Mouse (Mus musculus): ENCODE results near the gene Lyst. TPM values are rescaled to one million over a fixed set of nuclear protein-coding genes. Genes with fewer than 3 reads are reported as not detected.

Gene Lyst
- total and polyA plus RNA-seq, 2 experiments = 2.3 to 30.3 TPM

DNA sequence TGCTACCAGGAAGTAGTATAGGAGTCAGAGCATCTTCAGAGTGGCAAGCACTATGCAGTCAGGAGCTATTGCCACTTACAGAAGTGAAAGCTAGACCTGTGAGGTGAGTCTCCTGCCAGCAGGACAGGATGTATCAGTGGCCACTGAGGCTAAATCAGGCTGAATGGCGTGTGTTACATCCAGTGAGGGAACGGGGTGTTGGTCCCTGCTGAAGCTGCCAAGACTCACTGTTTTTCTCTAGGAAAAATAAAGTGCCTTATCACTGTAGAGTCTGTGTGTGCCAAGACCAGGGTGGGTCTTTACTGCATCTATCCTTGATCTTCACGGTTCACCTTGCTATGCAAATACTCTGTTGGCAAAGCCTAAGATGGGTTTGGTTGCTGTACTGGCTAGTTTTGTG lies 228.5 kb downstream of the Lyst start:
- Histone ChIP-seq H3K27me3 (ENCODE audit: control insufficient read depth, insufficient read depth, low read length) (no peaks in the 10 kb centered on the region), H3K36me3 (ENCODE audit: control insufficient read depth, insufficient read depth, low read length) (no peaks in the 10 kb centered on the region), H3K4me1 (ENCODE audit: control insufficient read depth, insufficient read depth, low read length) (no peaks in the 10 kb centered on the region), H3K4me3 (ENCODE audit: insufficient read depth, low read depth, low read length) (no peak overlapping the region), H3K9ac (ENCODE audit: low read depth, low read length) (no peak overlapping the region), H3K79me2 (ENCODE audit: control insufficient read depth, insufficient read depth, low read length) (no peaks in the 10 kb centered on the region), H3K27ac (replicated peaks; ENCODE audit: insufficient read depth, low read depth, low read length) (no peak overlapping the region)
- DNase-seq (ENCODE audit: extremely low read depth, low read depth, low spot score) = no peak
- TF ChIP-seq POLR2A (IDR thresholded peaks at IDR 0.05; ENCODE audit: extremely low read depth, insufficient read depth, low read length) (no peak), CTCF (IDR thresholded peaks at IDR 0.05; ENCODE audit: low read depth, low read length) (no peak)
- 80% methylated on average over 3 of the region's 3 CpGs for WGBS

DNA sequence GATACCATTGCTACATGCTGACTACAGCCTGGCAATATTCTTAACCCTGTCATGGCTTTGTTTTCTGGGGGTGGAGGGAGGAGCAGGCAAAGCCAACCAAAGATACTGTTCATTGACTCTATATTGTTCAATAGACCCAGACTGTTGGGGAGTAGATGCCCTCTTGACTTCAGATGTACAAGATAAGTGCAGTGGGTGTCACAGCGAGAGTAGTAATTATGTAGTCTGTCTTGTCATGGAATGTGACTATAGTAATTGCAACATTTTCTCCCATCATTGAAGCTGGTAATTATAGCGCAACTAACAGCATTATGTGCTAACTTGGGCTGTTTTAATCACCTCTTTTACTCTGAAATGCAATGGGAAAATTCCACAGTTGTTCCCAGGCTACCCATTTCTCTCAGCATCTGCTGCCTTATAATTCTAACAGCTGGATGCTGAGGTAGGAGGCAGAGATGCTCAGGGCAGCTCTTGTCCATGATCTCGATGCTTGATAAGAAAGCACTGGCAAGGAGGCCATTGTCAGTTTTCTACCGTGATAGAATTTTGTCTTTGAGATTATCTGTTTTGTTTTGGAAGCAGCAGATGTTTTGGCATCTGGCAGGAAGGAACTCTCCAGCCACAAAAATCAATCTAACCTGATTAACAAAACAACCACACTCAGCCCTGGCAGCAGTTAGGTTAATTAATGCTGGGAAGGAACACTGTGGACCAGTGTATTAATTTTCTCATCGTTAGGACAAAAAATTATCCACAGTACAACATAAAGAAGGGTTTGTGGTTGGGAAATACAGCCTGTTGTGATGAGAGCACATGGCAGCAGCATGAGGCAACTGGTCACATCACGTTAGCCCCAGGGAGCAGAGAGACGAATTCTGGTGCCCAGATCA lies 230.3 kb downstream of the Lyst start:
- Histone ChIP-seq H3K36me3 (ENCODE audit: control insufficient read depth, insufficient read depth, low read length) (no peaks in the 10 kb centered on the region), H3K27me3 (ENCODE audit: control insufficient read depth, insufficient read depth, low read length) (no peaks in the 10 kb centered on the region), H3K79me2 (ENCODE audit: control insufficient read depth, insufficient read depth, low read length) (no peaks in the 10 kb centered on the region), H3K9ac (ENCODE audit: low read depth, low read length) (no peak overlapping the region), H3K4me3 (ENCODE audit: insufficient read depth, low read depth, low read length) (no peak overlapping the region), H3K27ac (replicated peaks; ENCODE audit: insufficient read depth, low read depth, low read length) (no peak overlapping the region), H3K4me1 (ENCODE audit: control insufficient read depth, insufficient read depth, low read length) (no peaks in the 10 kb centered on the region)
- DNase-seq (ENCODE audit: extremely low read depth, low read depth, low spot score) = no peak
- WGBS = 78% methylated on average over 7 of the region's 7 CpGs
- TF ChIP-seq CTCF (IDR thresholded peaks at IDR 0.05; ENCODE audit: low read depth, low read length) = no peak
- TF ChIP-seq POLR2A (IDR thresholded peaks at IDR 0.05; ENCODE audit: extremely low read depth, insufficient read depth, low read length) = no peak

DNA sequence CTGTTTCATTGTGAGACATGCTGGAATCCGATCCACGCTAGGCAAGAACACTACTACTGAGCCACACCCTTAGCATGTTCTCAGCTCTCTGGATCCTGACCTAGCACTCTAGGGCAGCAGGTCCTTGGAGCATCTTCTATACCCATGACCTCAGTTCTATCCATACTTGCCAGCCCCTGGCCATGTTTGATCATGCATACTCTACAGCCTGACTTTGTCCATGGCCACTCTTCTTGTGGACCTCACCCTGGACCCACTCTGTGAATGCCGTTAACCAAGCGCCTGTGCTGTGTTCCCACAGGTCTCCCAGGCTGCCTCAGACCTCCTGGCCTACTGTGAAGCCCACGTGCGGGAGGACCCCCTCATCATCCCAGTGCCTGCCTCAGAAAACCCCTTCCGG lies 234.7 kb downstream of the Lyst start:
- H3K79me2 ChIP-seq (ENCODE audit: control insufficient read depth, insufficient read depth, low read length) = no peaks in the 10 kb centered on the region
- no peak overlapping the region for H3K27ac ChIP-seq (replicated peaks; ENCODE audit: insufficient read depth, low read depth, low read length)
- 91% methylated on average over 7 of the region's 7 CpGs for WGBS
- no peaks in the 10 kb centered on the region; the same call in 1 of the 2 replicates for H3K27me3 ChIP-seq (ENCODE audit: control insufficient read depth, insufficient read depth, low read length)
- no peak overlapping the region for H3K9ac ChIP-seq (ENCODE audit: low read depth, low read length)
- H3K4me3 ChIP-seq (ENCODE audit: insufficient read depth, low read depth, low read length) = no peak overlapping the region
- TF ChIP-seq POLR2A (IDR thresholded peaks at IDR 0.05; ENCODE audit: extremely low read depth, insufficient read depth, low read length) (no peak), CTCF (IDR thresholded peaks at IDR 0.05; ENCODE audit: low read depth, low read length) (no peak)
- no peaks in the 10 kb centered on the region for H3K4me1 ChIP-seq (ENCODE audit: control insufficient read depth, insufficient read depth, low read length)
- no peak for DNase-seq (ENCODE audit: extremely low read depth, low read depth, low spot score)
- H3K36me3 ChIP-seq (ENCODE audit: control insufficient read depth, insufficient read depth, low read length) = no peaks in the 10 kb centered on the region

DNA sequence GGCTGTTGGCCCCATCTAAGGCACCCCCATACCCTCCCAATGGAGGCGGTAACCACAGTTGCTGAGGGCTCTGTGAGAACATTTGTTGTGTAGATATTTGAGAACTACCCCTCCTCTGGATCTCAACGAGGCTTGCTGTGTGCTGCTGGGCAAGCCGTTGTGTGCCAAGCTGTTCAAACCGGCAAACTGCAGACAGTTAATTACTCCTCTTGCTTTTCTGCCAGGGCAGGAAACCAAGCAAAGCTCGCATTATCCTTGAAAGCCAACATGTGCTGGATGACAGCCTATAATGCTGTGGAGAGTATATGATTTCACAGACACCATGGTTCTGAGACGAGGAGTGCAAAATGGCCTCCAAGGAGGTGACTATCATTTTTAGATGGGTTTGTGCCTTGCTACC lies 236.3 kb downstream of the Lyst start:
- Histone ChIP-seq H3K4me1 (ENCODE audit: control insufficient read depth, insufficient read depth, low read length) (no peaks in the 10 kb centered on the region), H3K27me3 (ENCODE audit: control insufficient read depth, insufficient read depth, low read length) (no peaks in the 10 kb centered on the region; the same call in 1 of the 2 replicates), H3K4me3 (ENCODE audit: insufficient read depth, low read depth, low read length) (no peak overlapping the region), H3K36me3 (ENCODE audit: control insufficient read depth, insufficient read depth, low read length) (no peaks in the 10 kb centered on the region), H3K9ac (ENCODE audit: low read depth, low read length) (no peak overlapping the region), H3K27ac (replicated peaks; ENCODE audit: insufficient read depth, low read depth, low read length) (no peak overlapping the region), H3K79me2 (ENCODE audit: control insufficient read depth, insufficient read depth, low read length) (no peaks in the 10 kb centered on the region)
- DNase-seq (ENCODE audit: extremely low read depth, low read depth, low spot score) = no peak
- no peak for TF ChIP-seq CTCF (IDR thresholded peaks at IDR 0.05; ENCODE audit: low read depth, low read length)
- no peak for TF ChIP-seq POLR2A (IDR thresholded peaks at IDR 0.05; ENCODE audit: extremely low read depth, insufficient read depth, low read length)
- 87% methylated on average over 6 of the region's 6 CpGs for WGBS

DNA sequence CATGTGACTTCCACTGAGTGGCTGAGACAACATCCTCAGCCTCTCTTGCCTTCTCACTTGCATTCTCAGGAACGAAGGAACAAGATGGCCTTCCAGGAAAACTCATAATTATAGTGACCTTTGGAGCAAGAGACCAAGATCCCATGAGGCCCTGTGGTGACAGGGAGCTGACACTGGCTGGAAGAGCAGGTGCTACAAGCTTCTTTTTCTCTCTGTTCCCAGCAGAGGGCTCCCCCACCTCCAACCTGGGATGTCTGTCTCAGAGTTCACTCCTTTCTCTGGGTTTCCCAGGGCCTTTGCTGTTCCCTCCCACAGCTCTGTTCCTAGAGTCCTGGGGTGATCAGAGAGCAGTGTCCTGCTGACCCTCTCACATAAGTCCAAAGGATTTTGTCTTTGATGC lies 237.9 kb downstream of the Lyst start:
- Histone ChIP-seq H3K9ac (ENCODE audit: low read depth, low read length) (no peak overlapping the region), H3K36me3 (ENCODE audit: control insufficient read depth, insufficient read depth, low read length) (no peaks in the 10 kb centered on the region), H3K27me3 (ENCODE audit: control insufficient read depth, insufficient read depth, low read length) (no peaks in the 10 kb centered on the region; the same call in 1 of the 2 replicates), H3K79me2 (ENCODE audit: control insufficient read depth, insufficient read depth, low read length) (no peaks in the 10 kb centered on the region), H3K4me3 (ENCODE audit: insufficient read depth, low read depth, low read length) (no peak overlapping the region), H3K27ac (replicated peaks; ENCODE audit: insufficient read depth, low read depth, low read length) (no peak overlapping the region), H3K4me1 (ENCODE audit: control insufficient read depth, insufficient read depth, low read length) (no peaks in the 10 kb centered on the region)
- no peak for DNase-seq (ENCODE audit: extremely low read depth, low read depth, low spot score)
- WGBS = 39% methylated on average over 1 of the region's 1 CpGs
- no peak for TF ChIP-seq POLR2A (IDR thresholded peaks at IDR 0.05; ENCODE audit: extremely low read depth, insufficient read depth, low read length)
- no peak for TF ChIP-seq CTCF (IDR thresholded peaks at IDR 0.05; ENCODE audit: low read depth, low read length)

Other genes with a start within 250 kb of the Lyst start
- gene Gpr137b, start 196.4 kb upstream of the Lyst start, total RNA-seq (2014; rRNA removed) = 1.1 and 2.0 TPM in 2 replicates
- gene Gpr137b, start 196.4 kb upstream of the Lyst start, polyA plus RNA-seq (2012; rRNA removed) = 1.7 and 4.3 TPM in 2 replicates
- gene Nid1, start 152.8 kb upstream of the Lyst start, total RNA-seq (2014; rRNA removed) = 10.4 and 14.6 TPM in 2 replicates
- 7.1 and 9.0 TPM in 2 replicates for gene Nid1, start 152.8 kb upstream of the Lyst start, polyA plus RNA-seq (2012; rRNA removed)
- gene Gng4, start 193.7 kb downstream of the Lyst start, total RNA-seq (2014; rRNA removed) = under 0.01 TPM in 1 of 2 replicates, not detected in the other
- gene Gng4, start 193.7 kb downstream of the Lyst start, polyA plus RNA-seq (2012; rRNA removed) = not detected in 2 replicates